Mouse (Mus musculus) heart, adult 18-20 months (tissue): Measurements from ENCODE around the gene Zmynd11. TPM values are rescaled to one million over a fixed set of nuclear protein-coding genes. Genes with fewer than 3 reads are reported as not detected.

Experiments
- DNase-seq, 2 experiments: peaks; one replicate each; pipeline ENCODE4 v3.0.0; 2021 to 2022; ENCODE audit warnings: mixed read lengths in 1 of 2
- total RNA-seq, 2 experiments: library from RNA; stranded (reverse); gene quantifications; 2 replicates each; pipeline ENCODE4 v1.2.3; 2021

The Zmynd11 gene
- total RNA-seq, 2 experiments from 2014 or later, result 115 to 116 TPM

- no peak for DNase-seq
Observed at GRCm38 (mm10) chr13:9713462-9714134, 51.5 kb downstream of the Zmynd11 start.

GRCm38 (mm10) chr13:9712971-9713370, 52.2 kb downstream of the Zmynd11 start:
- no peak for DNase-seq

- DNase-seq, result no peak
Observed at GRCm38 (mm10) chr13:9712409-9712808, 52.7 kb downstream of the Zmynd11 start.

GRCm38 (mm10) chr13:9708433-9709240, 56.5 kb downstream of the Zmynd11 start:
- no peak for DNase-seq

GRCm38 (mm10) chr13:9706720-9707119, 58.4 kb downstream of the Zmynd11 start:
- DNase-seq, result no peak

GRCm38 (mm10) chr13:9702615-9703235, 62.4 kb downstream of the Zmynd11 start:
- no peak for DNase-seq

- no peak for DNase-seq
Observed at GRCm38 (mm10) chr13:9697340-9697739, 67.8 kb downstream of the Zmynd11 start.

GRCm38 (mm10) chr13:9695809-9696208, 69.3 kb downstream of the Zmynd11 start:
- peak; percentile 50 to 73 for DNase-seq

GRCm38 (mm10) chr13:9695403-9695802, 69.7 kb downstream of the Zmynd11 start:
- DNase-seq, result no peak

GRCm38 (mm10) chr13:9694651-9695050, 70.5 kb downstream of the Zmynd11 start:
- no peak for DNase-seq

- no peak for DNase-seq
Observed at GRCm38 (mm10) chr13:9692876-9693275, 72.3 kb downstream of the Zmynd11 start.

GRCm38 (mm10) chr13:9689366-9689765, 75.8 kb downstream of the Zmynd11 start:
- DNase-seq, result no peak

GRCm38 (mm10) chr13:9686765-9687164, 78.4 kb downstream of the Zmynd11 start:
- no peak for DNase-seq

- no peak for DNase-seq
Observed at GRCm38 (mm10) chr13:9686261-9686660, 78.9 kb downstream of the Zmynd11 start.

GRCm38 (mm10) chr13:9684153-9684923, 80.8 kb downstream of the Zmynd11 start:
- no peak for DNase-seq

- no peak for DNase-seq
Observed at GRCm38 (mm10) chr13:9683280-9683679, 81.8 kb downstream of the Zmynd11 start.

- no peak for DNase-seq
Observed at GRCm38 (mm10) chr13:9681492-9681891, 83.6 kb downstream of the Zmynd11 start.

- DNase-seq, result no peak
Observed at GRCm38 (mm10) chr13:9674126-9674525, 91.0 kb downstream of the Zmynd11 start.

- DNase-seq, result no peak
Observed at GRCm38 (mm10) chr13:9669246-9669645, 95.9 kb downstream of the Zmynd11 start.

- DNase-seq, result no peak
Observed at GRCm38 (mm10) chr13:9667954-9668496, 97.1 kb downstream of the Zmynd11 start.

GRCm38 (mm10) chr13:9663593-9663992, 101.5 kb downstream of the Zmynd11 start:
- DNase-seq, result no peak

- no peak for DNase-seq
Observed at GRCm38 (mm10) chr13:9660711-9661110, 104.4 kb downstream of the Zmynd11 start.
